Mouse (Mus musculus) c-Kit-positive CD71-positive TER-119-positive erythroid progenitor cells, embryonic 14.5 days (primary cell): ENCODE results near the gene Tjp1.

Experiments used
- DNase-seq: peaks from one replicate; pipeline ENCODE4 v3.0.0-alpha.2; 2013; ENCODE audit warnings: low spot score

Gene Tjp1

GRCm38 (mm10) chr7:65388243-65389013 lies 139.2 kb downstream of the Tjp1 start:
- no peak for DNase-seq

GRCm38 (mm10) chr7:65387560-65388175 lies 139.9 kb downstream of the Tjp1 start:
- no peak for DNase-seq

GRCm38 (mm10) chr7:65384775-65385174 lies 142.8 kb downstream of the Tjp1 start:
- no peak for DNase-seq

GRCm38 (mm10) chr7:65382515-65383283 lies 144.9 kb downstream of the Tjp1 start:
- DNase-seq = no peak

- no peak for DNase-seq
These were observed 145.7 kb downstream of the Tjp1 start for GRCm38 (mm10) chr7:65381896-65382295.

- DNase-seq = no peak
These were observed 146.9 kb downstream of the Tjp1 start for GRCm38 (mm10) chr7:65380716-65381115.

GRCm38 (mm10) chr7:65378818-65379565 lies 148.6 kb downstream of the Tjp1 start:
- DNase-seq = no peak

GRCm38 (mm10) chr7:65377521-65377920 lies 150.1 kb downstream of the Tjp1 start:
- no peak for DNase-seq

GRCm38 (mm10) chr7:65375621-65376020 lies 152.0 kb downstream of the Tjp1 start:
- no peak for DNase-seq

GRCm38 (mm10) chr7:65375176-65375575 lies 152.4 kb downstream of the Tjp1 start:
- no peak for DNase-seq

- no peak for DNase-seq
These were observed 154.2 kb downstream of the Tjp1 start for GRCm38 (mm10) chr7:65373336-65373735.

GRCm38 (mm10) chr7:65371765-65372164 lies 155.8 kb downstream of the Tjp1 start:
- DNase-seq = no peak

- peak; percentile 27 for DNase-seq
These were observed 156.6 kb downstream of the Tjp1 start for GRCm38 (mm10) chr7:65370787-65371616.

- DNase-seq = no peak
These were observed 157.2 kb downstream of the Tjp1 start for GRCm38 (mm10) chr7:65370381-65370786.

- no peak for DNase-seq
These were observed 158.5 kb downstream of the Tjp1 start for GRCm38 (mm10) chr7:65369101-65369500.

- no peak for DNase-seq
These were observed 160.0 kb downstream of the Tjp1 start for GRCm38 (mm10) chr7:65367386-65368245.

- DNase-seq = no peak
These were observed 161.4 kb downstream of the Tjp1 start for GRCm38 (mm10) chr7:65366153-65366552.

GRCm38 (mm10) chr7:65365560-65365959 lies 162.0 kb downstream of the Tjp1 start:
- DNase-seq = no peak

- DNase-seq = no peak
These were observed 167.3 kb downstream of the Tjp1 start for GRCm38 (mm10) chr7:65360278-65360677.

GRCm38 (mm10) chr7:65359774-65360173 lies 167.8 kb downstream of the Tjp1 start:
- no peak for DNase-seq
